Mouse (Mus musculus): Measurements from ENCODE around the gene Cnih2.

- TF ChIP-seq CTCF (IDR thresholded peaks at IDR 0.05) (no peak), EP300 (IDR thresholded peaks at IDR 0.05) (no peak)
These were observed 14.1 kb downstream of the Cnih2 start for GRCm38 (mm10) chr19:5083961-5084833.
